In the genomic region with DNA sequence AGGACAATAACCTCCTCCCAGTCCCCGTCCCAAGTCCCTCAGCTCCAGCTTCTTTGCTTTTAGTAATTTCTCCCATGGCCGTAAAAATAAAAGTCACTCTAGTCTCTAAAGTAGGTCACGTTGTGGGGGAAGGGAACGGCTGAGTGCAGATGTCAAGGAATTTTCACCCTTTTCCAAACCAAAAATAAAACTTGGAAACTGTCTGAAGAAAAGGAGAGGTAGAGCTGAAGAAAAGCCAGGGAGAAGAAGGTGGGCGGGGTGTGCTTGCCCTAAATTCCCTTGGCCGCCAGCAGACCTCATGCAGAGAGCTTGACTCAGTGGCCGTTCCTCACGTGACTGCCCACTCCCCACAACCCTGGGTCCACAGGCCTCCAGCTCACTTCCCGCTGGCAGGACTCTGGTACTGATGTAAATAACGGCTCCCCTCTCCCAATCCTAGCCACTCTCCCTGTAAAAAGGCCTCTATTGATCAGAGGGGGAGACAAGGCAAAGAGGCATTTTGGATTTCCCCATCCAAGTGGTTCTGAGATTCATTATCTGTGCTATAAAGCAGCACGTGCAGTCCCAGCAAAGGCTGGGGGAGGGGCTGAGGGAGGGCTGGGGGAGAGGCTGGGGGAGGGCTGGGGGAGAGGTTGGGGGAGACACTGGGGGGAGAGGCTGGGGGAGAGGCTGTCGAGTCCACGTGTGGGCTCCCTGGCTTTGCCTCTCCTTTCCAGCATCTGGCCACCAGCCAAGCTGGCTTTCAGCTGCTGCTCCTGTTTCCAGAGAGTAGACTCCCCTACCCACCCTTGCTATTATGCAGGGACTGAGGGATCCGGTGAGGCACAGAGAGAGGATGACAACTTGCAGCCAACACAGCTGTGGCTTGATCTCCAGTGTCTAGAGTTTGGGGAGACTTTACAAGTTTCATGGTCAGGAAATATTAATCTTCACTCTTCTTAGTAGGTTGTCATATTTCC, we compare ENCODE assay signal across 7 mouse cellular contexts. TPM values are rescaled to one million over a fixed set of nuclear protein-coding genes. Genes with fewer than 3 reads are reported as not detected.
DNase-seq lines count a peak whose midpoint lies in the region; ATAC-seq lines count a peak whose summit lies in the region.

No protein-coding gene starts in this region.

- no peak overlapping the region for H3K9ac ChIP-seq in neural tube, embryonic 14.5 days (replicated peaks; ENCODE audit: low read depth, low read length)

- H3K4me1 ChIP-seq in neural tube, embryonic 14.5 days (ENCODE audit: control insufficient read depth, insufficient read depth, low read length), result peaks cover 33% of the 10 kb centered on the region

- peak; percentile 59 for DNase-seq in urinary bladder, postnatal 14 days (ENCODE audit: low spot score)
- no peak for DNase-seq in urinary bladder, adult 2 months (ENCODE audit: low spot score)
- DNase-seq in fibroblast of lung, adult 2 months (ENCODE audit: low read depth), result peak; percentile 93
- peak; percentile 81 for DNase-seq in heart, postnatal 4 days
- peak; percentile 65 to 77 for DNase-seq in left cerebral cortex, postnatal 14 days (ENCODE audit: low spot score in 2 of 2)
- DNase-seq in spleen, adult 12 weeks (ENCODE audit: low spot score), result no peak

- H3K36me3 ChIP-seq in neural tube, embryonic 14.5 days (ENCODE audit: control insufficient read depth, insufficient read depth, low read length), result no peaks in the 10 kb centered on the region

- WGBS in neural tube, embryonic 14.5 days, result 11% methylated on average over 13 of the region's 14 CpGs

- intact Hi-C loops in left cerebral cortex, postnatal 14 days (cut with DNase I), result no loop called here

- no peaks in the 10 kb centered on the region for H3K9me3 ChIP-seq in neural tube, embryonic 14.5 days (ENCODE audit: control insufficient read depth, low read length)

- no peaks in the 10 kb centered on the region for H3K27me3 ChIP-seq in neural tube, embryonic 14.5 days (ENCODE audit: control insufficient read depth, insufficient read depth, low read length)

- peak; percentile 87 for ATAC-seq in neural tube, embryonic 14.5 days (ENCODE audit: low read depth)

- no peak overlapping the region for H3K4me2 ChIP-seq in neural tube, embryonic 14.5 days (ENCODE audit: low read depth, low read length)

- H3K4me3 ChIP-seq in neural tube, embryonic 14.5 days (ENCODE audit: low read depth, low read length), result no peak overlapping the region

- peak overlapping the region; percentile 66 for H3K27ac ChIP-seq in neural tube, embryonic 14.5 days (ENCODE audit: low read depth, low read length)

RNA-seq across cellular contexts. Expression of a gene that starts 7.3 kb away (rescaled TPM):
- polyA plus RNA-seq in urinary bladder, adult 2 months (2012; rRNA removed), result 29.7 and 40.7 TPM in 2 replicates
- 10 to 100 TPM; 26.1 to 26.6 TPM for total RNA-seq in heart, postnatal 4 days (2021)
- 10 to 100 TPM; 36.8 to 37.1 TPM for total RNA-seq in left cerebral cortex, postnatal 14 days (2021)
- 6.5 and 7.2 TPM in 2 replicates for polyA plus RNA-seq in neural tube, embryonic 14.5 days (2014; fragmentation: Nextera tagmentation; extraction: Ambion mirVana)

RNA-seq across cellular contexts. Expression of a gene that starts 54.5 kb away (rescaled TPM):
- 24.0 and 31.2 TPM in 2 replicates for polyA plus RNA-seq in urinary bladder, adult 2 months (2012; rRNA removed)
- 1 to 10 TPM; 8.8 to 9.4 TPM for total RNA-seq in heart, postnatal 4 days (2021)
- 1 to 10 TPM; 2.0 to 2.3 TPM for total RNA-seq in left cerebral cortex, postnatal 14 days (2021)
- 1.0 and 1.3 TPM in 2 replicates for polyA plus RNA-seq in neural tube, embryonic 14.5 days (2014; fragmentation: Nextera tagmentation; extraction: Ambion mirVana)

Comparison
In these comparisons a context has a peak if more than half of its experiments do, and no peak if none do; other contexts are left out.
1. DNase-seq: peak in urinary bladder, postnatal 14 days (single experiment), fibroblast of lung, adult 2 months (single experiment), heart, postnatal 4 days (single experiment) and left cerebral cortex, postnatal 14 days (2 of 2); none in urinary bladder, adult 2 months (single experiment) and spleen, adult 12 weeks (single experiment).